Mouse (Mus musculus) embryo, embryonic 10 days (tissue): ENCODE results near the gene Prmt1.

Experiments used
- DNase-seq: peaks from one replicate; pipeline ENCODE4 v3.0.0-alpha.2; 2015; ENCODE audit warnings: low spot score

Gene Prmt1

GRCm38 (mm10) chr7:45012824-45013223 lies 26.5 kb upstream of the Prmt1 start:
- DNase-seq, result no peak

GRCm38 (mm10) chr7:45012011-45012410 lies 25.6 kb upstream of the Prmt1 start:
- DNase-seq, result no peak

- DNase-seq, result no peak
Measured at GRCm38 (mm10) chr7:45008411-45008810, 22.0 kb upstream of the Prmt1 start.

- DNase-seq, result no peak
Measured at GRCm38 (mm10) chr7:45007846-45008245, 21.5 kb upstream of the Prmt1 start.

GRCm38 (mm10) chr7:45007141-45007540 lies 20.8 kb upstream of the Prmt1 start:
- no peak for DNase-seq

GRCm38 (mm10) chr7:45006503-45006902 lies 20.1 kb upstream of the Prmt1 start:
- no peak for DNase-seq

GRCm38 (mm10) chr7:45005321-45005992 lies 19.1 kb upstream of the Prmt1 start:
- DNase-seq, result no peak

GRCm38 (mm10) chr7:45004546-45004945 lies 18.2 kb upstream of the Prmt1 start:
- DNase-seq, result no peak

GRCm38 (mm10) chr7:45002440-45002839 lies 16.1 kb upstream of the Prmt1 start:
- no peak for DNase-seq

GRCm38 (mm10) chr7:45000539-45001114 lies 14.3 kb upstream of the Prmt1 start:
- DNase-seq, result no peak

GRCm38 (mm10) chr7:44999753-45000152 lies 13.4 kb upstream of the Prmt1 start:
- DNase-seq, result no peak

- peak; percentile 67 for DNase-seq
Measured at GRCm38 (mm10) chr7:44998501-44998955, 12.2 kb upstream of the Prmt1 start, which contains the start of gene Bcl2l12. Gene Bcl2l12, minus strand, starts transcription at chr7:44998712.

- DNase-seq, result peak; percentile 58
Measured at GRCm38 (mm10) chr7:44997940-44998428, 11.6 kb upstream of the Prmt1 start.

GRCm38 (mm10) chr7:44997231-44997939 lies 11.0 kb upstream of the Prmt1 start, which contains the start of gene Irf3:
Gene Irf3, plus strand, starts transcription at chr7:44997648.
- peak; percentile 99 for DNase-seq

GRCm38 (mm10) chr7:44996672-44997071 lies 10.3 kb upstream of the Prmt1 start:
- no peak for DNase-seq

GRCm38 (mm10) chr7:44986879-44987718 lies 731 bp upstream of the Prmt1 start:
- DNase-seq, result peak; percentile 84

- DNase-seq, result peak; percentile 89
Measured at GRCm38 (mm10) chr7:44985595-44986191, 675 bp downstream of the Prmt1 start.

- no peak for DNase-seq
Measured at GRCm38 (mm10) chr7:44984833-44985164, 1.6 kb downstream of the Prmt1 start.

GRCm38 (mm10) chr7:44983944-44984832 lies 2.2 kb downstream of the Prmt1 start:
- DNase-seq, result no peak

GRCm38 (mm10) chr7:44983085-44983484 lies 3.3 kb downstream of the Prmt1 start:
- DNase-seq, result peak; percentile 90

GRCm38 (mm10) chr7:44981539-44981938 lies 4.8 kb downstream of the Prmt1 start:
- no peak for DNase-seq
